Mouse (Mus musculus) heart, embryonic 14.5 days (tissue): ENCODE data around the gene Wnt10b. TPM values are rescaled to one million over a fixed set of nuclear protein-coding genes. Genes with fewer than 3 reads are reported as not detected.

Experiments
- polyA plus RNA-seq: library from polyadenylated mRNA; unstranded; fragments of >200 nt; fragmentation: Nextera tagmentation; extraction: Ambion mirVana; gene quantifications from 2 replicates; pipeline ENCODE4 v1.2.1, GENCODE M21; 2014

Wnt10b gene
- polyA plus RNA-seq, 1 experiment from 2014 or later, result not detected

Other genes starting within 250 kb of the Wnt10b start
- 69.0 and 74.1 TPM in 2 replicates for gene Kansl2, start 243.9 kb downstream of the Wnt10b start, polyA plus RNA-seq
- gene Ccnt1, start 207.2 kb downstream of the Wnt10b start, polyA plus RNA-seq, result 34.0 and 39.2 TPM in 2 replicates
- gene 4930415O20Rik, start 207.1 kb downstream of the Wnt10b start, polyA plus RNA-seq, result 0.53 and 0.66 TPM in 2 replicates
- 35.2 and 43.7 TPM in 2 replicates for gene Adcy6, start 168.1 kb downstream of the Wnt10b start, polyA plus RNA-seq
- gene Cacnb3, start 147.3 kb downstream of the Wnt10b start, polyA plus RNA-seq, result 6.1 and 6.6 TPM in 2 replicates
- 16.9 and 18.2 TPM in 2 replicates for gene Ddx23, start 115.3 kb downstream of the Wnt10b start, polyA plus RNA-seq
- 0.61 and 1.3 TPM in 2 replicates for gene Rnd1, start 100.7 kb downstream of the Wnt10b start, polyA plus RNA-seq
- 0.42 and 0.89 TPM in 2 replicates for gene Ccdc65, start 69.9 kb downstream of the Wnt10b start, polyA plus RNA-seq
- gene Fkbp11, start 50.0 kb downstream of the Wnt10b start, polyA plus RNA-seq, result 21.5 and 23.4 TPM in 2 replicates
- 26.7 and 31.9 TPM in 2 replicates for gene Arf3, start 14.9 kb downstream of the Wnt10b start, polyA plus RNA-seq
- not detected in 2 replicates for gene Wnt1, start 11.7 kb upstream of the Wnt10b start, polyA plus RNA-seq
- 0.22 and 0.51 TPM in 2 replicates for gene Ddn, start 31.3 kb upstream of the Wnt10b start, polyA plus RNA-seq
- 82.0 and 85.5 TPM in 2 replicates for gene Prkag1, start 53.4 kb upstream of the Wnt10b start, polyA plus RNA-seq
- gene Kmt2d, start 93.1 kb upstream of the Wnt10b start, polyA plus RNA-seq, result 12.7 and 13.0 TPM in 2 replicates
- gene Rhebl1, start 116.4 kb upstream of the Wnt10b start, polyA plus RNA-seq, result 4.0 and 4.9 TPM in 2 replicates
- gene Dhh, start 120.4 kb upstream of the Wnt10b start, polyA plus RNA-seq, result 0.93 and 1.1 TPM in 2 replicates
- gene Lmbr1l, start 140.1 kb upstream of the Wnt10b start, polyA plus RNA-seq, result 3.5 and 5.7 TPM in 2 replicates
- 1,494 and 1,560 TPM in 2 replicates for gene Tuba1b, start 156.4 kb upstream of the Wnt10b start, polyA plus RNA-seq
- not detected in 2 replicates for gene Gm49450, start 175.4 kb upstream of the Wnt10b start, polyA plus RNA-seq
- 790 and 917 TPM in 2 replicates for gene Tuba1a, start 175.6 kb upstream of the Wnt10b start, polyA plus RNA-seq